Mouse (Mus musculus): Measurements from ENCODE around the gene Cep41.

GRCm38 (mm10) chr6:30695124-30695523 is 1.6 kb upstream of the Cep41 start:
- TF ChIP-seq CTCF (IDR thresholded peaks at IDR 0.05; ENCODE audit: extremely low read depth, insufficient read depth, insufficient read length, insufficient replicate concordance) (no peak), POLR2A (IDR thresholded peaks at IDR 0.05; ENCODE audit: low read depth, low read length) (no peak)
